Mouse (Mus musculus) E14TG2a.4 (cell line): ENCODE results near the gene Babam2.

Experiments
- H3K27me3 ChIP-seq: 2 replicates; pipeline ENCODE4 v1.6.1; 2014; ENCODE audit warnings: low read length, control low read depth; ENCODE audit not compliant: insufficient read depth
- H3K36me3 ChIP-seq: 2 replicates; pipeline ENCODE4 v1.6.1; 2014; ENCODE audit warnings: low read length, control low read depth; ENCODE audit not compliant: insufficient read depth
- H3K4me1 ChIP-seq: replicated peaks from 2 replicates; pipeline ENCODE4 v1.6.1; 2014; ENCODE audit warnings: low read depth, low read length, control low read depth
- H3K4me3 ChIP-seq: replicated peaks from 2 replicates; pipeline ENCODE4 v1.5.1; 2014; ENCODE audit warnings: mild to moderate bottlenecking, low read length
- H3K9me3 ChIP-seq: 2 replicates; pipeline ENCODE4 v1.6.1; 2014; ENCODE audit warnings: low read length, control low read depth
- CTCF ChIP-seq: conservative IDR thresholded peaks from 2 replicates; pipeline ENCODE4 v1.5.1; 2014; ENCODE audit warnings: low read length
- NANOG ChIP-seq: IDR thresholded peaks from 2 replicates; pipeline ENCODE4 v1.6.1; 2014; ENCODE audit warnings: borderline replicate concordance, low read length, mixed read lengths
- POU5F1 ChIP-seq: IDR thresholded peaks from 2 replicates; pipeline ENCODE4 v1.6.1; 2014; ENCODE audit warnings: low read length, borderline replicate concordance

The Babam2 gene

DNA sequence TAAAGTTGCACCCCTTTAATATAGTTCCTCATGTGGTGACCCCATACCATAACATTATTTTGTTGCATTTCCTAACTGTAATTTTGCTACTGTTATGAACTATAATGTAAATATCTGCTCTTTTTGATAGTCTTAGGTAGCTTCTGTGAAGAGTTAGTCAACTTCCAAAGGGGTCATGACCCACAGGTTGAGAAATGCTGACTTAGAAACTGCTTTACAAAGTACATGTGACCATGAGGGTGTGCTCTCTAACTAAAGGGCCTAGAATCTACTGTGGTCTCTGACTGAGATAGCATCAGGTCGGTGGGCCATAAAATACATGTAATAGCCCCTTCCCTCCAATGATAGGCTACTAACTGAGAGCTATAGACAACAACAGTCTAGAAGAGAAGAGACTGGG is 19.5 kb upstream of the Babam2 start:
- Histone ChIP-seq H3K9me3 (no peaks in the 10 kb centered on the region), H3K27me3 (no peaks in the 10 kb centered on the region), H3K4me1 (no peaks in the 10 kb centered on the region), H3K36me3 (no peaks in the 10 kb centered on the region), H3K4me3 (no peak overlapping the region)
- TF ChIP-seq CTCF (no peak), NANOG (no peak), POU5F1 (no peak)

DNA sequence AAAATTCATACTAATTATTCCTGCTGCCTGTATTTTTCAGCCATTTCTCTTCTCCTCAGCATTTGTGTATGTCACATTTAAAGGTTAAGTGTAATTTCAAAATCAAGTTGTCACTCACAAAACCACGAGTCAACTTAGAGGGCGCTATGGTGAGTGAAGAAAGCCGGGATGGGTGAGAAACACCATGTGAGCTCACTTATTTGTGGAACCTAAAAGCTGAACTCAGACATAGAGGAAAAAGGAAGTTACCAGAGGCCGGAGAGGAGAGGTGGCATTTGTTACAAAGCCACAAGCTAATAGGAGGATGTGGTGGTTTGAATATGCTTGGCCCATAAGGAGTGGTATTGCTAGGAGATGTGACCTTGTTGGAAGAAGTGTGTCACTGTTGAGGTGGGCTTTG is 17.3 kb upstream of the Babam2 start:
- H3K36me3 ChIP-seq, result no peaks in the 10 kb centered on the region
- H3K4me3 ChIP-seq, result no peak overlapping the region
- H3K9me3 ChIP-seq, result no peaks in the 10 kb centered on the region
- H3K4me1 ChIP-seq, result no peaks in the 10 kb centered on the region
- no peaks in the 10 kb centered on the region for H3K27me3 ChIP-seq
- TF ChIP-seq POU5F1, result no peak
- no peak for TF ChIP-seq NANOG
- no peak for TF ChIP-seq CTCF

DNA sequence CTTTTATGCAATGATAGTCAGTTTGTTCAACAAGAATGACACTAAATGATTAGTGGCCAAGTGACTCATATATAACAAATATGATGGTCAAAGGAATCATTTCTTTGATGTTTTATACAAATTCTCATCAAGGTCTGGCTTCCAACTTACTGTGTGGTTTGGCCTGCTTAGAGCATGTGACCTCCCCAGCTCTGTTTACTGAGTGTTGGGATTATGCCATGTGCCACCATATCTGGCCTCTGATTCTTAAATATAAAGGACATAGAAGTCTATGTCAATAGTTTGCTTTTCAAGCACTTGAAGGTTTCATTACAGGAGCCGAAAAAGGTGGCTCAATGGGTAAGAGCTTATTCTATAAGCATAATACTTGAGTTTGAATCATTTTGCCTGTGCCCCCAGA is 15.2 kb upstream of the Babam2 start:
- Histone ChIP-seq H3K9me3 (no peaks in the 10 kb centered on the region), H3K4me3 (no peak overlapping the region), H3K27me3 (no peaks in the 10 kb centered on the region), H3K4me1 (no peaks in the 10 kb centered on the region), H3K36me3 (no peaks in the 10 kb centered on the region)
- TF ChIP-seq CTCF (no peak), POU5F1 (no peak), NANOG (no peak)

DNA sequence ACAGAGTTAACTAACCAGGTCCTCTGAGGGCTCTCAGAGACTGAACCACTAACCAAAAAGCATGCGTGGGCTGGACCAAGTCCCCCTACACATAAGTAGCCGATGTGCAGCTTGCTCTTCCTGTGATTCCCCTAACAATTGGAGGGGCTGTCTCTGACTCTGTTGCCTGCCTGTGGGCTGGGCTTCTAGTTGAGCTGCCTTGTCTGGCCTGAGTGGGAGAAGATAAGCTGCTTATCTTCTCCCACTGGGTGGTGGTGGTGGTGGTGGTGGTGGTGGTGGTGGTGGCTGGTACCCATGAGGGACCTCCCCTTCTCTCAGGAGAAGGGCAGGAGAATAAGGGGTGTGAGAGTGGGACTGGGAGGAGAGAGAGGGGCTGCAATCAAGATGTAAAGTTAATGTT is 11.4 kb upstream of the Babam2 start:
- H3K27me3 ChIP-seq, result no peaks in the 10 kb centered on the region
- no peak overlapping the region for H3K4me3 ChIP-seq
- H3K36me3 ChIP-seq, result no peaks in the 10 kb centered on the region
- TF ChIP-seq CTCF (no peak), POU5F1 (no peak), NANOG (no peak)
- no peaks in the 10 kb centered on the region for H3K9me3 ChIP-seq
- no peaks in the 10 kb centered on the region for H3K4me1 ChIP-seq

DNA sequence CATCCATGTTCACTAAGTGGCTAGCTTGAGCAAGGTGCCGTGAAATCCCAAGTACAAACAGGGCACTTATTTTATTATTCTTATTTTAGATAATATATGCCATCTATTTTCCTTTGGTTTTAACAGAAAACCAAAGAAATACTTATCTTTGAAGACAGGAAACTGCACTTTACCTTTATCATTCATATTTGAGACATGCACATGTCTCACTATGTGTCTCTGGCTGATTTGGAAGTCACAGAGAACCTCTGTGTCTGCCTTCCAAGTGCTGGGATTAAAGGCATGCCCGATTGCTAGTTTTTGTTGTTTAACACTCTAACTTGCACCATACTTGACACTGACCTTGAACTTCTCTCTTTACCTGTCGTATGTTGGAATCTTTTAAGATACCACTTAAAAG is 9.5 kb upstream of the Babam2 start:
- H3K36me3 ChIP-seq, result no peaks in the 10 kb centered on the region
- H3K4me3 ChIP-seq, result no peak overlapping the region
- no peaks in the 10 kb centered on the region for H3K27me3 ChIP-seq
- no peaks in the 10 kb centered on the region for H3K9me3 ChIP-seq
- TF ChIP-seq POU5F1, result no peak
- no peak for TF ChIP-seq NANOG
- no peak for TF ChIP-seq CTCF
- H3K4me1 ChIP-seq, result no peaks in the 10 kb centered on the region

DNA sequence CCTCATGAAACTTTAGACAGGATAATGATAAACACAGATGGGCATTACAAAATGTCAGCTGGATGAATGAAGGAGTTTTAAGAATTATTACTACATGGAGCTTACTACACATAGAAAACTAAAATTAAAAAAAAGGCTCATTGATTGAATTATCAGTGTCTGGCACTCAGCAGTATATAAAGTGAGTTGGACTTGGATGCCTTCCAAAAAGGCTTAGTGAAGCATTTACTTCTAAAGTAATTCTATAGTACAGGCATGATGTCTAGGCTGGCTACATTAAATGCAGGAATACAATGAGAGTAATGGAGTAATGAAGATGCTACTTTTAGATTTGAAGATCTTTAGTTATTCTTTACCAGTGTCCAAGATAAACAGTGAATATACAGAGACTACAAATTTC is 4.3 kb upstream of the Babam2 start:
- Histone ChIP-seq H3K27me3 (no peaks in the 10 kb centered on the region), H3K4me1 (peaks cover 17% of the 10 kb centered on the region), H3K36me3 (no peaks in the 10 kb centered on the region), H3K4me3 (no peak overlapping the region), H3K9me3 (no peaks in the 10 kb centered on the region)
- TF ChIP-seq CTCF, result no peak
- no peak for TF ChIP-seq POU5F1
- TF ChIP-seq NANOG, result no peak

DNA sequence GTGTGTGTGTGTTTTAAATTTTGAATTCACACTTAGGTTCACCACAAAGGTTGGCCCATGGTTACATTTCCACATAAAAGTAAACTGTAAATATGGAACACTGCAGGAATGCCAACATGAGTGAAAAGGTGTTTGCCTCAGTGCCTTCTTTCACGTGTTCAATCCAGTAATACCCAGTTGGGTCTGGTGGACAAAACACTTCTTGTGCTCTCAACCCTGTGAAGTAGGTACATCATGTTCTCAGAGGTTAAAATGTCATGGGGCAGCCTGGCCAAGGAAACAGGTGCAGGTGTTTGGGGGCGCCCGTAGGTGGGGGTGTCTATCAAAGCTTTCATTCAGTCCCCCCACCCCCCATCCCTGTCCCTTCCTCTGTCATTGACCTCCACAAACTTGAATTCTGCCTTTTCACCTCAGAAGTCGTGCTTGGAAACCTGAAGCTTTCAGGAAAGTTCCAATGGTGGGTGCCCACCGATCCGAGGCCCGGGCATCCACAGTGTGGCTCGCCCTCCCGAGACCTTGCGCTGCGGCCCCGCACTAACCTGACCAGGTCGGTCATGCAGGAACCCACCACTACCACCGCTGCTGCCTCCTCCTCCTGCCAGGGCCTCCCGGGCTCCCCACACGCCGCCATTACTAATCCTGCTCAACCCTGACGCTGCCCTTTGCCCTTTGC is 377 bp upstream of the Babam2 start, which contains the start of gene Rbks:
Gene Rbks (minus strand): TSS at position 657 of the 673 bp plus-strand sequence.
- no peaks in the 10 kb centered on the region for H3K9me3 ChIP-seq
- H3K4me1 ChIP-seq, result peaks cover 24% of the 10 kb centered on the region
- TF ChIP-seq POU5F1 (no peak), NANOG (no peak), CTCF (no peak)
- peaks cover 10% of the 10 kb centered on the region for H3K36me3 ChIP-seq
- H3K27me3 ChIP-seq, result no peaks in the 10 kb centered on the region
- peak within 1 kb of the TSS; percentile 94 for H3K4me3 ChIP-seq

DNA sequence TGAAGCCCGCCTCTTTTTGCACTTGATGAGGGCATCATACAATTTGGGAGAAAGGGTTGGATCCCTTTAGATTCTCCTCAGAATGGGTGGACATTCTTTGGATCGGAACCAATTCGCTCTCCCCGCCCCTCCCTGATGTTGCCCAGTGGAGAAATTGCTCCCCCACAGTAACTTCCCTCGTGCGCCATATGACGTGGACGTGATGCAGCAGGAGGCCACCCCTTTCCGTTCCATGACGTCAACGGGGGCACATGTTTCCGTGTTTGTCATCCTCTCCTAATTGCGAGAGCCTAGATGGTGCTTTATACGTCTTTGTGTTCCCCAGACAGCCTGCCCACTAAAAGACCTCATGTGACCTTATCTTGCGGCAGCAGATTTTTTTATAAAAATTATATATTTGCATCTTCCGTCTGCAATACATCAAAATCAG is 828 bp downstream of the Babam2 start:
- TF ChIP-seq CTCF (no peak), NANOG (no peak), POU5F1 (no peak)
- H3K4me3 ChIP-seq, result peak overlapping the region; percentile 94
- no peaks in the 10 kb centered on the region for H3K27me3 ChIP-seq
- no peaks in the 10 kb centered on the region for H3K9me3 ChIP-seq
- H3K4me1 ChIP-seq, result peaks cover 24% of the 10 kb centered on the region
- peaks cover 22% of the 10 kb centered on the region for H3K36me3 ChIP-seq

DNA sequence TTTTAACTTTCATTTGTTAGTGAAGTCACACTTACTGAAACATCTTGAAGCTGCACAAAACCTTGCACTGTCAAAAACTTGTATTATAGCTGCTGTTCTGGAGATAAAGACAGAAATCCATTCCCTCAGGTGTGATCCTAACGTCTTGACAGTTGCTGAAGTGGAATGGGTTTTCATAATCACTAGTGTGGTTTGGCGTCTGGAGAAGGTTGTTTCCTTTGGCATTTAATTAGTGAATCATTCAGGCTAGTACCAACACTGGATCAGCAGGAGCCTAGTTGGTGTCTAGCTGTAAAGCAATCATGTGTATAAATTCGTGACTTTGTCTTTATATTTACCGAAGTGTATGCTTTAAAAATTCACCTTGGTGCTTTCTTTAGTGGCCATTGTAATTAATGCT is 1.4 kb downstream of the Babam2 start:
- TF ChIP-seq CTCF (no peak), NANOG (no peak), POU5F1 (no peak)
- no peaks in the 10 kb centered on the region for H3K27me3 ChIP-seq
- H3K9me3 ChIP-seq, result no peaks in the 10 kb centered on the region
- peak overlapping the region; percentile 94 for H3K4me3 ChIP-seq
- H3K36me3 ChIP-seq, result peaks cover 28% of the 10 kb centered on the region
- H3K4me1 ChIP-seq, result peaks cover 24% of the 10 kb centered on the region
